Mouse (Mus musculus) heart, embryonic 11.5 days (tissue): Measurements from ENCODE around the gene Hmg20b. TPM values are rescaled to one million over a fixed set of nuclear protein-coding genes. Genes with fewer than 3 reads are reported as not detected.

Experiments used
- ATAC-seq: fragments of 200-750 bp; cut with Nextera tagmentation; replicated peaks from 2 replicates; pipeline ENCODE4 v1.8.0; 2017; ENCODE audit warnings: moderate library complexity; ENCODE audit not compliant: insufficient number of reproducible peaks, low FRiP score, low TSS enrichment
- H3K27ac ChIP-seq: fragments of 300-500 bp; sonication (generic); 2 replicates; pipeline ENCODE4 v1.5.1; 2014; ENCODE audit warnings: mild to moderate bottlenecking, low read depth, low read length
- H3K27me3 ChIP-seq: fragments of 300-500 bp; sonication (generic); 2 replicates; pipeline ENCODE4 v1.6.1; 2014; ENCODE audit warnings: mild to moderate bottlenecking, low read length, mixed read lengths; ENCODE audit not compliant: control insufficient read depth, insufficient read depth
- H3K36me3 ChIP-seq: fragments of 300-500 bp; sonication (generic); 2 replicates; pipeline ENCODE4 v1.6.1; 2014; ENCODE audit warnings: mild to moderate bottlenecking, low read length, moderate library complexity, mixed read lengths; ENCODE audit not compliant: control insufficient read depth, insufficient read depth
- H3K4me1 ChIP-seq: fragments of 300-500 bp; sonication (generic); 2 replicates; pipeline ENCODE4 v1.6.1; 2014; ENCODE audit warnings: low read length; ENCODE audit not compliant: control insufficient read depth, insufficient read depth
- H3K4me2 ChIP-seq: fragments of 300-500 bp; sonication (generic); 2 replicates; pipeline ENCODE4 v1.6.1; 2014; ENCODE audit warnings: mild to moderate bottlenecking, moderate library complexity
- H3K4me3 ChIP-seq: fragments of 300-500 bp; sonication (generic); 2 replicates; pipeline ENCODE4 v1.5.1; 2014; ENCODE audit warnings: low read depth, low read length
- H3K9ac ChIP-seq: fragments of 300-500 bp; sonication (generic); 2 replicates; pipeline ENCODE4 v1.6.1; 2014; ENCODE audit warnings: mild to moderate bottlenecking, low read depth, low read length, moderate library complexity
- H3K9me3 ChIP-seq: fragments of 300-500 bp; sonication (generic); replicated peaks from 2 replicates; pipeline ENCODE4 v1.6.1; 2016; ENCODE audit warnings: low read length; ENCODE audit not compliant: control insufficient read depth
- WGBS: fragments of 180-500 bp; shearing (Covaris S2); extraction: QIAGEN DNeasy Blood & Tissue Kit; methylation state at CpG from one replicate; pipeline ENCODE4 v1.1.7; 2014; ENCODE audit not compliant: insufficient replicate concordance; 5-methylcytosine and 5-hydroxymethylcytosine counted together
- polyA plus RNA-seq: library from polyadenylated mRNA; unstranded; fragments of >200 nt; fragmentation: Nextera tagmentation; extraction: Ambion mirVana; gene quantifications from 2 replicates; pipeline ENCODE4 v1.2.1, GENCODE M21; 2014

Gene Hmg20b
- polyA plus RNA-seq, 1 experiment from 2014 or later, result 107 TPM

DNA sequence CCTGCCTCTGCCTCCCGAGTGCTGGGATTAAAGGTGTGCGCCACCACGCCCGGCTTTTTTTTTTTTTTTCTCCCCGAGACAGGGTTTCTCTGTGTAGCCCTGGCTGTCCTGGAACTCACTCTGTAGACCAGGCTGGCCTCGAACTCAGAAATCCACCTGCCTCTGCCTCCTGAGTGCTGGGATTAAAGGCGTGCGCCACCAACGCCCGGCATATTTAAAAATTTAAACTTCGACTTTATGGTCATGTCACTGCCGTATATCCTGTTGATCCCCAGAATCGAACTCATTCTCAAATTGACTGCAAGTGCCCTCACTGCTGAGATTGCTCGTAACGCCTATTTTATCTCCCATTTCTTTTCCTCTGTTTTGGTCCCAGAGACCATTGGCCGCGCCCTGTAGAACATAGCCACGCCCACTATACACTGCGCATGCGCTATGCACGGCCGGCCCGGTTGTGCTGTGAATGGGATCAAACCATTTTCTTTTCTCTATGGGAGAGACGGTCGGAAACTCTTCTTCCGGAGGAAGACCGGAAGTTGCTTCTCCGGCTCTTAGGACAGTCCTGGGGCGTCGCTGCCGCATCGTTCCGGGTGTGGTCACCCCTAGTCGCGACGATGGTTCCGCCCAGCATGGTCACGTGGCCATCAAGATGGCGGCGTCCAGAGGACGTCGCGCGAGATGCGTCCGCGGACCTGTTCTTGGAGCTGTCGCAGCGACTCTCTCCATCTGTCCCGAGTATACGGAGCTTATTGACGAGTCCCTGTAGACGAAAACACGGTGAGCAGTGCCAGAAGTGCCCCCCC is 33.7 kb upstream of the Hmg20b start, which contains the start of the genes Dohh and Gm48551:
Dohh (plus strand) TSS at position 627 of the 803 bp plus-strand sequence.
Gm48551 (plus strand) TSS at position 665 of the 803 bp plus-strand sequence.
- 6% methylated on average over 52 of the region's 54 CpGs for WGBS

DNA sequence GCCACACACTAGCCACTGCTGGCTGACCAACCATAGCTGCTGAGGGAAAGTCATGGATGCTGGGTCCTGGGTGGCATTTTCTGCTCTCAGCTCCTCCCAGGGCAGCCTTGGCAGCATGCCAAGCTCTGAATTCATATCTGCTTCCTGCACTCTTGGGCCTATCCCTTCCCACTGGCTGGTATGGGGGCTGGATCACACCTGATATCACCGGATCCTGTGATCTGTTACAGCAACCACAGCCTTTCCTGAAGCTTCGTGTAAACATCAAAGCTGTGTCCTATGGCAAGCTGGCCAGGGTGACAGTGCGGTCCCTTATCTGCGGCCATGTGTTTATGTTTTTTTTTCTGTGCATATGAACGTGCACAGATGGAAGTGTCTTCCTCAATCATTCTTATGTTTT is 31.8 kb upstream of the Hmg20b start:
- Histone ChIP-seq H3K4me3 (no peak overlapping the region; the same call in 1 of the 2 replicates), H3K9me3 (no peaks in the 10 kb centered on the region), H3K4me1 (peaks cover 31% of the 10 kb centered on the region), H3K27me3 (no peaks in the 10 kb centered on the region), H3K36me3 (peaks cover 9% of the 10 kb centered on the region), H3K9ac (peak overlapping the region; percentile 34; the same call in 1 of the 2 replicates), H3K27ac (peak overlapping the region; percentile 57), H3K4me2 (no peak overlapping the region)
- ATAC-seq, result no peak
- 45% methylated on average over 5 of the region's 5 CpGs for WGBS

More for the DNA sequence above, 33.7 kb upstream of the Hmg20b start, which contains the start of the genes Dohh and Gm48551:
- Histone ChIP-seq H3K4me1 (peaks cover 26% of the 10 kb centered on the region), H3K27me3 (no peaks in the 10 kb centered on the region), H3K9me3 (no peaks in the 10 kb centered on the region), H3K4me2 (peak within 1 kb of the TSS; percentile 72), H3K9ac (peak within 1 kb of the TSS; percentile 90), H3K4me3 (peak within 1 kb of the TSS; percentile 97), H3K36me3 (peaks cover 23% of the 10 kb centered on the region), H3K27ac (peak within 1 kb of the TSS; percentile 86)
- ATAC-seq, result peak; percentile 90

DNA sequence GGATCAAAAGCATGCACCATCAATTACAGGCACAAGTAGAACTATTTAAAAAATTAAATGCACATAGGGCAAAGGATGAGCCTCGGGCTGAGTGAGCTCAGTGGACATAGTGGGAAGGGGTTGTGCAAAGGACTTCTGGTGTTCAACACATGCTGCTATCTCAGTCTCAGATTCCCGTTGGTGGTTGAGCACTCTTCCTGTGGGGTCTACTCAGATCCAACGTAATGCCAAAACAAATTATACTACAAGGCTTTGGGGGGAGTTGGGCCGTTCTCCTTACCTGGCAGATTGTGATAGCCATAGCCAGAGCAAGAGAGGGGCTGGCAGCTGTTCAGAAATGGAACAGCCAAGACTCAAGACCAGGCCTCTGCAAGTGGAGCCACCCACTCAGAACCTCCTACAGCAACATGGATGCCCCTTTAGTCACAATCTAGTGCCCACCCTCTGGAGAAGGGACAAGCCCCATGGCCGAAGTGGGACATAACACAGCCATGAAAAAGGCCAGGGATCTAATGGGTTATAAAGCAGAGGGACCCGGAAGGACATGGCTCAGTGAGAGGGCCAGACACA is 29.6 kb upstream of the Hmg20b start:
- Histone ChIP-seq H3K36me3 (no peaks in the 10 kb centered on the region), H3K27ac (no peak overlapping the region), H3K4me2 (no peak overlapping the region), H3K9me3 (no peaks in the 10 kb centered on the region), H3K9ac (no peak overlapping the region), H3K4me1 (peaks cover 30% of the 10 kb centered on the region), H3K27me3 (no peaks in the 10 kb centered on the region), H3K4me3 (no peak overlapping the region)
- ATAC-seq, result no peak
- 88% methylated on average over 6 of the region's 6 CpGs for WGBS

DNA sequence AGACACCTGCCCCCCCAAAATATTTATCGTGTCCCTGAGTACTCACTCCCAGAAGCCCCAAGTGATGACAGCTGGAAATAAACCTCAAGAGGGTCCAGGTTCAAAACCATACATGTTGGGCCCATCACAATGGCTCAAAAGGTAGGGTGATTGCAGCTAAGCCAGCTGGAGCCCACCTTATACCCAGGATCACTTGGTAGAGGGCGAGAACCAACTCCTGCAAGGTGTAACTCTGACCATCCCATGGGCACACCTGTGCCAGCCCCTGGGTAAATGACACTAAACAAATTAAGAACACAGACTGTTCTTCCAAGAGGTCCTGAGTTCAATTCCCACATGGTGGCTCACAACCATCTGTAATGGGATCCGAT is 28.9 kb upstream of the Hmg20b start:
- peak overlapping the region; percentile 93 for H3K4me3 ChIP-seq
- H3K36me3 ChIP-seq, result no peaks in the 10 kb centered on the region
- H3K27ac ChIP-seq, result peak overlapping the region; percentile 77
- 58% methylated on average over 3 of the region's 3 CpGs for WGBS
- H3K9ac ChIP-seq, result peak overlapping the region; percentile 97
- peaks cover 29% of the 10 kb centered on the region for H3K4me1 ChIP-seq
- no peak for ATAC-seq
- H3K27me3 ChIP-seq, result no peaks in the 10 kb centered on the region
- H3K9me3 ChIP-seq, result no peaks in the 10 kb centered on the region
- H3K4me2 ChIP-seq, result peak overlapping the region; percentile 83

DNA sequence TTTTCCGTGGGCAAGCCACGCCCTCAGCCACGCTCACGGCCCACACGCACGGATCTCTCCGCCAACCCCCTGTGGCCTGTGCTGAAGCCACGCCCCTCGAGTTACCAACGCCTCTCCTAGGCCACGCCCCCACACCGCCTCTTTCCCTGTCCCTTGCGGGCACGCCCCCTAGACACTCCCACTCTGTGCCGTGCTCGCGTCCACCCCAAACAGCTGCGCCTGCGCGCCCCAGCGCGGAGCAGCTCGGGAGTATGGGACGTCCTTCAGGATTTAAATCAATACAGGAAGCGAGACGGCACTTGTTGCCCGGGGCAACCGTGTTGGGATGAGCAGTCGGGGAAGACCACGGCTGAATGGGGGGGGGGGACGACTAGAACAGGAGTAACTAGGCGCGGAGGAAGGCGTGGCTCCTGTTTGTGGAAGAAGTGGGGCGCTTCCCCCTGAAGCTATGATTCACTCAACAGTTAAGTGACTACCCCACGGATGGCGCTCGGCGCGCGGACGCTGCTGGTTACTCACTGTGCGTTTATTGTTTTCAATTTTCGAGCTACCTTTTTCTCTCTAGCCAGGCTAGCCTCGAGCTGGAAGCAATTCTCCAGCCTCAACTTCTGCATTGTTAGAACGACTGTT is 28.4 kb upstream of the Hmg20b start:
- under 1% methylated on average over 45 of the region's 46 CpGs for WGBS
- Histone ChIP-seq H3K4me2 (peak overlapping the region; percentile 83), H3K9me3 (no peaks in the 10 kb centered on the region), H3K36me3 (no peaks in the 10 kb centered on the region), H3K9ac (peak overlapping the region; percentile 97), H3K4me1 (peaks cover 29% of the 10 kb centered on the region), H3K27me3 (no peaks in the 10 kb centered on the region), H3K27ac (peak overlapping the region; percentile 77), H3K4me3 (peak overlapping the region; percentile 93)
- ATAC-seq, result peak; percentile 96

DNA sequence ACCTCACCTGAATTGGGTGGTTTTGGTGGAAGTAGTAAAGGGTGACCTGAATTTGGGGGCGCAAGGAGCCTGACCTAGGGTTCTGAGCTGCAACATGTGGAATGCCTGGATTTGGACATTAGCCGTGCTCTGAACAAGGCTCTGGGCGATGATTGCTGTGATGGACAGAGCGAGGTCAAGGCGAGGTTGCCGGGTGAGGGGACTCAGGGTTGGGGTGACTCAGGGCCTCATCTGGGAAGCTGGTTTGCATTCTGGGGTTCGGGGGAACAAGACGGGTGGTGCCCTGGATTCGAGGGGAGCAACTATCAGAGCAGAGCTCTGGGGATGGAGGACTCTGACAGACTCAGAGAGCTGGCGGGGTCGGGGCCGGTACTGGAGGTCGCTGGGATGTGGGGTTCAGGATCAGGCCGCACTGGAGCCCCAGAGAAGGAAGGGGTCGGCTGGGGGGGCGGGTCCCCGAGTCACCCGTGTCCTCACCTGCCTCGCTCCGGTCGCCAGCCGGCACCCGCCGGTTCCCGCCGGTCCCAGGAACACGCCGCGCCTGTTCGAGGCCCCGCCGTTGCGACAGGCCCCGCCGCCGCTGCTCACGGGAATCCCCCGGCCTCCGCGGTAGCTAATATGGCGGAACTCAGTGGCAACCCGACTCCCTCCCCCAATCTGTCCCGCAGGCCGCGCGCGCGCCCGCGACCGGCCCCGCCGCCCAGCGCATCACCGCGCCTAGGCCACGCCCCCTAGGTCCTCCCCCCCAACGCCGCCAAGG is 27.7 kb upstream of the Hmg20b start, which contains the start of gene Fzr1:
Fzr1 (minus strand) TSS at position 724 of the 760 bp plus-strand sequence.
- peaks cover 1% of the 10 kb centered on the region; the same call in 1 of the 2 replicates for H3K36me3 ChIP-seq
- peak within 1 kb of the TSS; percentile 97 for H3K9ac ChIP-seq
- peak within 1 kb of the TSS; percentile 93 for H3K4me3 ChIP-seq
- under 1% methylated on average over 56 of the region's 59 CpGs for WGBS
- H3K9me3 ChIP-seq, result no peaks in the 10 kb centered on the region
- peak within 1 kb of the TSS; percentile 79 for H3K27ac ChIP-seq
- H3K27me3 ChIP-seq, result no peaks in the 10 kb centered on the region
- H3K4me1 ChIP-seq, result peaks cover 29% of the 10 kb centered on the region
- no peak; the same call in 1 of the 2 replicates for ATAC-seq
- peak within 1 kb of the TSS; percentile 83 for H3K4me2 ChIP-seq

DNA sequence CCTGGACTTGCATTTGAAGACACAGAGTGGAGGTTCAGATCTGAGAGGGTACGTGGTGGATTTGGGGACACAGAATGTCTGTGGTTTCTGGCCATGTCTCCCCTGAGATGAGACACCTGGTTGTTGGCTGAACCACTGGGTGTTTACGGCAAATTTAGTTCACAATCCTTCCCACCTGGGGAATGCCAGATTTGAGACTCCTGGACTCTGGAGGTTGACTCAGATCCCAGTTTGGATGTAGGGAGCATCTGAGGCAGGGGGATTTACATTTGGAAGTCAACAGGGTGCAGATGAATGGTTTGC is 27.0 kb upstream of the Hmg20b start:
- H3K4me1 ChIP-seq, result peaks cover 26% of the 10 kb centered on the region
- ATAC-seq, result no peak
- no peaks in the 10 kb centered on the region for H3K9me3 ChIP-seq
- peak overlapping the region; percentile 97 for H3K9ac ChIP-seq
- H3K27ac ChIP-seq, result no peak overlapping the region
- 43% methylated on average over 2 of the region's 2 CpGs for WGBS
- peak overlapping the region; percentile 83 for H3K4me2 ChIP-seq
- no peaks in the 10 kb centered on the region for H3K27me3 ChIP-seq
- H3K4me3 ChIP-seq, result peak overlapping the region; percentile 93
- H3K36me3 ChIP-seq, result peaks cover 4% of the 10 kb centered on the region; the same call in 1 of the 2 replicates
